Comparison of ENCODE assay signal across 22 mouse cellular contexts in the genomic region with DNA sequence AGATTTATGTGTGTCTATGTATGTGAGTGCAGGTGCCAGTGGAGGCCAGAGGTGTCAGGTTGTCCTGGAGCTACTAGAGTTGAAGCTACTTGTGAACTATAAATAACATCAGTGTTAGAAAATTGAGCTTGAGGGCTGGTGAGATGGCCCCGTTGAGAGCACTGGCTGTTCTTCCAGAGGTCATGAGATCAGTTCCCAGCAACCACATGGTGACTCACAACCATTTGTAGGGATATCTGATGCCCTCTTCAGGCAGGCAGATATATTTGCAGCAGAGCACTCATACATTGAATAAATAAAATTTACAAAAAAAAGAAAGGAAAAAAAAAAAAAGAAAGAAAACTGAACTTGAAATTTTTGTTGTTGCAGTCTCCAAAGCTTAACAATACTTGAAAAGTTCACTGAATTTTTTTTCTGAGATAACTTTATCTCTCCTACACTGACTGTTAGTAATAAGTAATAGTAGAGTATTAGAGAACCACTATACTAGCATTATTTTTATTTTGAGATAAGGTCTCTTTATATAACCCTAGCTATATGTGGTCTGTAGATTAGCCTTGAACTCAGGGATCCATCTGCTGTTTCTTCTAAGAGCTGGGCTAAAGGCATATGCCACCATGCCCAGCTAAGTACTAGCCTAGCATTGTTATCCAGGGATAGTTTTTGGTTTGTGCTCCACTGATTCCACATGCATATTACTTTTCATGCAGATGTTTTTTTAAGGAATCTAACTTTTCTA. TPM values are rescaled to one million over a fixed set of nuclear protein-coding genes. Genes with fewer than 3 reads are reported as not detected.
DNase-seq lines count a peak whose midpoint lies in the region; ATAC-seq and TF ChIP-seq lines count a peak whose summit lies in the region.
"Had no signal": no experiment of that assay in that cellular context is flagged by ENCODE, and none has a peak within 500 bp of the region (broad histone marks: within the 10 kb centered on the region; RNA-seq: fewer than 3 reads in every experiment).

No protein-coding gene starts in this region.

- H3K4me2 ChIP-seq in kidney, postnatal 0 days (ENCODE audit: low read length) = no peak overlapping the region
- H3K4me2 ChIP-seq: forebrain, embryonic 15.5 days; hindbrain, embryonic 13.5 days; limb, embryonic 13.5 days; midbrain, embryonic 11.5 days had no signal

- no peak for ATAC-seq in kidney, postnatal 0 days (replicated peaks; ENCODE audit: low FRiP score, low read depth)
- ATAC-seq in erythroid progenitor cell, adult 5-6 weeks (replicated peaks; ENCODE audit: low FRiP score, poor library complexity, severe bottlenecking) = 0 out of 2 replicates have a peak, but pooled peaks have one; percentile 39
- no peak for ATAC-seq in erythroblast, adult 5-6 weeks (replicated peaks; ENCODE audit: low FRiP score, poor library complexity, severe bottlenecking)
- ATAC-seq: activated CD4-positive, CD25-positive, alpha-beta regulatory T cell, adult 4 months; forebrain, embryonic 15.5 days had no signal

- DNase-seq in kidney, postnatal 0 days (ENCODE audit: low spot score) = no peak
- DNase-seq in kidney, adult 18-20 months = no peak
- peak; percentile 31 for DNase-seq in 416B (ENCODE audit: low read depth)
- DNase-seq in ES-CJ7 (ENCODE audit: low read depth, low spot score) = peak; percentile 63
- DNase-seq in retina, embryonic 14.5 days (ENCODE audit: low spot score) = no peak
- no peak for DNase-seq in urinary bladder, adult 18-20 months (ENCODE audit: low spot score in 2 of 2)
- DNase-seq: adrenal gland, postnatal 10 days; cerebellum, adult 8-10 months; gastrocnemius, postnatal 36 days; heart, postnatal 36 days; kidney, adult 8-10 months; kidney, postnatal 25 days; lung, adult 2 months; lung, postnatal 36 days; right cerebral cortex, adult 18-20 months had no signal

- H3K27ac ChIP-seq in kidney, postnatal 0 days = no peak overlapping the region
- H3K27ac ChIP-seq: forebrain, embryonic 15.5 days; hindbrain, embryonic 13.5 days; limb, embryonic 13.5 days had no signal

- no peak overlapping the region for H3K9ac ChIP-seq in kidney, postnatal 0 days (ENCODE audit: low read depth, low read length)
- H3K9ac ChIP-seq: forebrain, embryonic 15.5 days; hindbrain, embryonic 13.5 days; limb, embryonic 13.5 days had no signal

- H3K4me3 ChIP-seq in kidney, postnatal 0 days (replicated peaks; ENCODE audit: low read depth, low read length) = no peak overlapping the region
- H3K4me3 ChIP-seq: forebrain, embryonic 15.5 days; hindbrain, embryonic 13.5 days; limb, embryonic 13.5 days had no signal

- H3K4me1 ChIP-seq in kidney, postnatal 0 days (replicated peaks; ENCODE audit: insufficient read depth, low read length) = no peaks in the 10 kb centered on the region
- H3K4me1 ChIP-seq: forebrain, embryonic 15.5 days; limb, embryonic 13.5 days had no signal

- 0 out of 2 replicates have a peak, but pooled peaks have one; percentile 9 for TF ChIP-seq CTCF in kidney, postnatal 0 days (IDR thresholded peaks at IDR 0.05; ENCODE audit: low read depth)

- 29% methylated on average over 1 of the region's 1 CpGs for WGBS in kidney, postnatal 0 days

- no peaks in the 10 kb centered on the region for H3K9me3 ChIP-seq in kidney, postnatal 0 days (replicated peaks; ENCODE audit: low read length)
- H3K9me3 ChIP-seq: forebrain, embryonic 15.5 days; hindbrain, embryonic 13.5 days; limb, embryonic 13.5 days had no signal

- H3K36me3 ChIP-seq in kidney, postnatal 0 days (ENCODE audit: insufficient read depth, low read length) = peaks cover 13% of the 10 kb centered on the region; the same call in 1 of the 2 replicates

- no peaks in the 10 kb centered on the region for H3K27me3 ChIP-seq in kidney, postnatal 0 days (ENCODE audit: insufficient read depth, low read length)
- H3K27me3 ChIP-seq: forebrain, embryonic 15.5 days; hindbrain, embryonic 13.5 days; limb, embryonic 13.5 days had no signal

RNA-seq across cellular contexts. Expression of a gene that starts 20.8 kb away (rescaled TPM):
- 17.5 TPM in 2 replicates for polyA plus RNA-seq in kidney, postnatal 0 days (2015; fragmentation: Nextera tagmentation; extraction: Ambion mirVana)
- total RNA-seq in erythroid progenitor cell, adult 5-6 weeks (2015; ENCODE audit: low replicate concordance) = 8.3 and 10.5 TPM in 2 replicates
- total RNA-seq in erythroid progenitor cell, adult 5-6 weeks (2017; ENCODE audit: low replicate concordance) = 12.2 and 20.9 TPM in 2 replicates
- total RNA-seq in erythroblast, adult 5-6 weeks (2015; ENCODE audit: low replicate concordance) = 11.1 and 23.2 TPM in 2 replicates
- total RNA-seq in erythroblast, adult 5-6 weeks (2017; ENCODE audit: low replicate concordance) = 10.3 and 20.8 TPM in 2 replicates

RNA-seq across cellular contexts. Expression of a gene that starts 54.7 kb away (rescaled TPM):
- polyA plus RNA-seq in kidney, postnatal 0 days (2015; fragmentation: Nextera tagmentation; extraction: Ambion mirVana) = 1.9 and 2.0 TPM in 2 replicates
- total RNA-seq in erythroid progenitor cell, adult 5-6 weeks (2015; ENCODE audit: low replicate concordance) = under 0.01 and 0.42 TPM in 2 replicates
- total RNA-seq in erythroid progenitor cell, adult 5-6 weeks (2017; ENCODE audit: low replicate concordance) = 1.2 and 4.4 TPM in 2 replicates
- total RNA-seq in erythroblast, adult 5-6 weeks (2015; ENCODE audit: low replicate concordance) = 0.38 and 3.3 TPM in 2 replicates
- total RNA-seq in erythroblast, adult 5-6 weeks (2017; ENCODE audit: low replicate concordance) = 2.0 and 3.5 TPM in 2 replicates

Comparison
In these comparisons a context has a peak if more than half of its experiments do, and no peak if none do; other contexts are left out.
1. DNase-seq: peak in 416B (single experiment) and ES-CJ7 (single experiment); none in kidney, postnatal 0 days (single experiment), kidney, adult 18-20 months (single experiment), retina, embryonic 14.5 days (single experiment) and urinary bladder, adult 18-20 months (0 of 2).